Mouse (Mus musculus): ENCODE results near the gene Gtpbp10.

GRCm38 (mm10) chr5:5508231-5508630 lies 51.1 kb downstream of the Gtpbp10 start:
- no peak for TF ChIP-seq CTCF (IDR thresholded peaks at IDR 0.05; ENCODE audit: low read depth)
- TF ChIP-seq EP300 (IDR thresholded peaks at IDR 0.05; ENCODE audit: low read depth): no peak
